Mouse (Mus musculus): Measurements from ENCODE around the gene Myo5c.

DNA sequence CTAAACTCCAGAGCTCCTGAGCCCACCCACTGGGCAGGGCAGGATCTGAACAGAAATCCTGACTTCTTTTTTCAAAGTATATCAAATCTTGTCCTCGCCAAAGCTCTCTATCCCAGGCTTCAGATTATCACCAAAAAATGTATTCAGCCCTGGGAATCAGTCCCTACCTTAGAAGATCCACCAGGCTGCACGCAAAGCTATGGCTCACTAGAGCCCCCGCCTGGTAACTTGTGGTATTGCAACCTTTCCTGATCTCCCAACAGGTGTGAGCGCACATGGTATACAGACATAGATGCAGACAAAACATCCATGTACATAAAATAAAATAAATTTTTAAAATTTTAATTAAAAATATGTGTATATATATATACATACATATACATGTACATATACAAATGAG lies 80.2 kb downstream of the Myo5c start:
- TF ChIP-seq POLR2A (IDR thresholded peaks at IDR 0.05; ENCODE audit: low read depth, low read length) (no peak), CTCF (IDR thresholded peaks at IDR 0.05; ENCODE audit: extremely low read depth, insufficient read length, insufficient replicate concordance, low read depth, low read length) (peak; percentile 86; the same call in 1 of the 2 replicates)
